Mouse (Mus musculus) C2C12 (cell line): ENCODE measurements around the gene Zmpste24.

Source experiments
- CTCF ChIP-seq: IDR thresholded peaks from one replicate; pipeline ENCODE4 v1.5.1; 2011; ENCODE audit not compliant: control insufficient read depth, insufficient read depth, insufficient read length
- MAX ChIP-seq: IDR thresholded peaks from one replicate; pipeline ENCODE4 v1.6.1; 2011; ENCODE audit warnings: mild to moderate bottlenecking, control low read depth
- USF1 ChIP-seq: IDR thresholded peaks from one replicate; pipeline ENCODE4 v1.6.1; 2011; ENCODE audit warnings: low read depth, mild to moderate bottlenecking, control low read depth, moderate library complexity

GRCm38 (mm10) chr4:121028146-121028545 is 69.9 kb downstream of the Zmpste24 start:
- TF ChIP-seq CTCF (no peak), MAX (no peak), USF1 (no peak)
